Mouse (Mus musculus): ENCODE data around the gene Ttyh1. TPM values are rescaled to one million over a fixed set of nuclear protein-coding genes. Genes with fewer than 3 reads are reported as not detected.

Gene Ttyh1
- total and polyA plus RNA-seq, 3 experiments, result 0.08 to 0.17 TPM; not detected in 1

- Histone ChIP-seq H3K4me1 (ENCODE audit: control insufficient read depth in 1 of 2, insufficient read depth in 2 of 2) (peaks cover 3 to 17% of the 10 kb centered on the region in 2 experiments; a peak in 3 of 4 replicates), H3K27me3 (replicated peaks) (no peaks in the 10 kb centered on the region), H3K9ac (ENCODE audit: insufficient read depth, low read depth) (no peak overlapping the region), H3K36me3 (replicated peaks in 1 of 2; ENCODE audit: control insufficient read depth in 1 of 2, insufficient read depth in 1 of 2, low read length in 1 of 2) (no peaks in the 10 kb centered on the region), H3K79me2 (replicated peaks; ENCODE audit: control insufficient read depth, extremely low read depth, insufficient read depth, poor library complexity, severe bottlenecking) (no peaks in the 10 kb centered on the region), H3K4me2 (ENCODE audit: insufficient read depth, low read depth, poor library complexity, severe bottlenecking) (no peak overlapping the region), H3K27ac (ENCODE audit: insufficient read depth, low read depth) (no peak overlapping the region), H3K9me3 (replicated peaks; ENCODE audit: low read length) (no peaks in the 10 kb centered on the region), H3K4me3 (replicated peaks in 1 of 3; ENCODE audit: low read depth in 2 of 3, low read length in 2 of 3, poor library complexity in 1 of 3) (no peak overlapping the region)
- dilution Hi-C loops (cut with MboI; ENCODE audit: extremely low pct_ligation_motif_present, extremely low pct_unique_long_range_greater_than_20kb, low sequenced_read_pairs), result no loop called here
- no peak for DNase-seq (ENCODE audit: extremely low read depth)
- TF ChIP-seq POLR2AphosphoS2 (IDR thresholded peaks at IDR 0.05; ENCODE audit: low read depth, low read length), result no peak
- no peak for TF ChIP-seq RAD21 (IDR thresholded peaks at IDR 0.05; ENCODE audit: low read depth, low read length)
- TF ChIP-seq POLR2A (IDR thresholded peaks at IDR 0.05; ENCODE audit: low read depth, low read length), result no peak
- in situ Hi-C loops (cut with MboI; ENCODE audit: low pct_ligation_motif_present, low pct_unique_long_range_greater_than_20kb, low sequenced_read_pairs), result no loop called here
These were observed 46.1 kb downstream of the Ttyh1 start for GRCm38 (mm10) chr7:4165286-4165685.

- no peak for TF ChIP-seq TCF12 (IDR thresholded peaks at IDR 0.05; ENCODE audit: low read depth, low read length)
- no peak for TF ChIP-seq PAX5 (IDR thresholded peaks at IDR 0.05; ENCODE audit: low read length)
- TF ChIP-seq MYC (IDR thresholded peaks at IDR 0.05; ENCODE audit: low read depth, low read length), result no peak
- no peak for TF ChIP-seq IRF4 (IDR thresholded peaks at IDR 0.05; ENCODE audit: low read depth, low read length)
- TF ChIP-seq ZMIZ1 (IDR thresholded peaks at IDR 0.05; ENCODE audit: low read depth, low read length), result no peak
- no peak for TF ChIP-seq BHLHE40 (IDR thresholded peaks at IDR 0.05; ENCODE audit: low read depth, low read length)
- TF ChIP-seq CTCF (conservative IDR thresholded peaks at IDR 0.05 in 1 of 2, IDR thresholded peaks at IDR 0.05 in 1 of 2; ENCODE audit: low read depth in 2 of 2, low read length in 2 of 2), result no peak
- Histone ChIP-seq H3K9ac (ENCODE audit: insufficient read depth, low read depth) (no peak overlapping the region), H3K4me3 (replicated peaks in 1 of 3; ENCODE audit: low read depth in 2 of 3, low read length in 2 of 3, poor library complexity in 1 of 3) (no peak overlapping the region), H3K4me1 (ENCODE audit: control insufficient read depth in 1 of 2, insufficient read depth in 2 of 2) (peaks cover 3 to 17% of the 10 kb centered on the region in 2 experiments; a peak in 3 of 4 replicates), H3K27ac (ENCODE audit: insufficient read depth, low read depth) (no peak overlapping the region), H3K36me3 (replicated peaks in 1 of 2; ENCODE audit: control insufficient read depth in 1 of 2, insufficient read depth in 1 of 2, low read length in 1 of 2) (no peaks in the 10 kb centered on the region), H3K79me2 (replicated peaks; ENCODE audit: control insufficient read depth, extremely low read depth, insufficient read depth, poor library complexity, severe bottlenecking) (no peaks in the 10 kb centered on the region), H3K9me3 (replicated peaks; ENCODE audit: low read length) (no peaks in the 10 kb centered on the region), H3K4me2 (ENCODE audit: insufficient read depth, low read depth, poor library complexity, severe bottlenecking) (no peak overlapping the region), H3K27me3 (replicated peaks) (no peaks in the 10 kb centered on the region)
- dilution Hi-C loops (cut with MboI; ENCODE audit: extremely low pct_ligation_motif_present, extremely low pct_unique_long_range_greater_than_20kb, low sequenced_read_pairs), result no loop called here
- in situ Hi-C loops (cut with MboI; ENCODE audit: low pct_ligation_motif_present, low pct_unique_long_range_greater_than_20kb, low sequenced_read_pairs), result no loop called here
- no peak for DNase-seq (ENCODE audit: extremely low read depth)
These were observed 47.9 kb downstream of the Ttyh1 start for GRCm38 (mm10) chr7:4167098-4167497.

GRCm38 (mm10) chr7:4170193-4170938 is 51.2 kb downstream of the Ttyh1 start:
- no peaks in the 10 kb centered on the region for H3K9me3 ChIP-seq (replicated peaks; ENCODE audit: low read length)
- DNase-seq (ENCODE audit: extremely low read depth), result no peak
- in situ Hi-C loops (cut with MboI; ENCODE audit: low pct_ligation_motif_present, low pct_unique_long_range_greater_than_20kb, low sequenced_read_pairs), result no loop called here
- H3K36me3 ChIP-seq (replicated peaks in 1 of 2; ENCODE audit: control insufficient read depth in 1 of 2, insufficient read depth in 1 of 2, low read length in 1 of 2), result no peaks in the 10 kb centered on the region
- no peak overlapping the region for H3K4me3 ChIP-seq (replicated peaks in 1 of 3; ENCODE audit: low read depth in 2 of 3, low read length in 2 of 3, poor library complexity in 1 of 3)
- no peaks in the 10 kb centered on the region for H3K79me2 ChIP-seq (replicated peaks; ENCODE audit: control insufficient read depth, extremely low read depth, insufficient read depth, poor library complexity, severe bottlenecking)
- H3K4me2 ChIP-seq (ENCODE audit: insufficient read depth, low read depth, poor library complexity, severe bottlenecking), result no peak overlapping the region
- H3K9ac ChIP-seq (ENCODE audit: insufficient read depth, low read depth), result no peak overlapping the region
- no peaks in the 10 kb centered on the region for H3K27me3 ChIP-seq (replicated peaks)
- H3K27ac ChIP-seq (ENCODE audit: insufficient read depth, low read depth), result no peak overlapping the region
- dilution Hi-C loops (cut with MboI; ENCODE audit: extremely low pct_ligation_motif_present, extremely low pct_unique_long_range_greater_than_20kb, low sequenced_read_pairs), result no loop called here
- TF ChIP-seq RAD21 (IDR thresholded peaks at IDR 0.05; ENCODE audit: low read depth, low read length) (no peak), GABPA (IDR thresholded peaks at IDR 0.05; ENCODE audit: insufficient replicate concordance, low read depth, low read length) (no peak), E2F4 (IDR thresholded peaks at IDR 0.05; ENCODE audit: insufficient replicate concordance, low read depth, low read length) (no peak), EP300 (IDR thresholded peaks at IDR 0.05; ENCODE audit: low read length) (no peak), USF2 (conservative IDR thresholded peaks at IDR 0.05; ENCODE audit: low read depth, low read length) (no peak), JUND (conservative IDR thresholded peaks at IDR 0.05; ENCODE audit: low read depth, low read length) (no peak), MAX (IDR thresholded peaks at IDR 0.05; ENCODE audit: low read length) (no peak), MAFK (IDR thresholded peaks at IDR 0.05; ENCODE audit: insufficient replicate concordance, low read length) (no peak), HCFC1 (IDR thresholded peaks at IDR 0.05; ENCODE audit: low read depth, low read length) (no peak), KAT2A (IDR thresholded peaks at IDR 0.05; ENCODE audit: insufficient replicate concordance, low read length) (no peak), ZKSCAN1 (IDR thresholded peaks at IDR 0.05; ENCODE audit: borderline replicate concordance, low read depth, low read length) (no peak), POLR2AphosphoS2 (IDR thresholded peaks at IDR 0.05; ENCODE audit: low read depth, low read length) (no peak), IRF4 (IDR thresholded peaks at IDR 0.05; ENCODE audit: low read depth, low read length) (no peak), TCF12 (IDR thresholded peaks at IDR 0.05; ENCODE audit: low read depth, low read length) (no peak)
- peaks cover 0 to 4% of the 10 kb centered on the region in 2 experiments; a peak in 1 of 4 replicates for H3K4me1 ChIP-seq (ENCODE audit: control insufficient read depth in 1 of 2, insufficient read depth in 2 of 2)
